Mouse (Mus musculus): ENCODE data around the gene Tppp3.

Tppp3 gene

DNA sequence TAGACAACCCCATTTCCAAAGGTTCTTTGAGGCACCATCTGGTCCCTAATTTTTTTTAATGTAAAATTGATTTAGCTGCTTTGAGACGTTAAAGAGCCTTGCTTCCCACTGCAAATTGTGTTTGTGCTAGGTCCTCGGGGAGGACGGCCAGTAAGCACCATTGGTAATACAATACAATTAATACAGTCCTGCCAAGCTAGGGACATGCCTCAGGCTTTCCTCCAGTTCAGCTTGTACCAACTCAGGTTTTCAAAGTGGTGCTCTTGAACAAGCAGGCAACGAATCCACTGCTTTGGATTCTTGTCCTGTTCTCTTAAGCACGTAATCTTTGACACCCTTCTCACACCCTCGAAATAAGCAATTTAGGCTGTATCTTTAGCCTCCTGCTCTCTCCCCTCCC, 38.3 kb downstream of the Tppp3 start:
- DNase-seq (ENCODE audit: low read depth, low spot score) = no peak

- peak; percentile 72 for DNase-seq (ENCODE audit: low read depth, low spot score)
These were observed 39.4 kb downstream of the Tppp3 start for GRCm38 (mm10) chr8:105431743-105432515.

- DNase-seq (ENCODE audit: low read depth, low spot score) = no peak
These were observed 44.4 kb downstream of the Tppp3 start for GRCm38 (mm10) chr8:105426878-105427277.

DNA sequence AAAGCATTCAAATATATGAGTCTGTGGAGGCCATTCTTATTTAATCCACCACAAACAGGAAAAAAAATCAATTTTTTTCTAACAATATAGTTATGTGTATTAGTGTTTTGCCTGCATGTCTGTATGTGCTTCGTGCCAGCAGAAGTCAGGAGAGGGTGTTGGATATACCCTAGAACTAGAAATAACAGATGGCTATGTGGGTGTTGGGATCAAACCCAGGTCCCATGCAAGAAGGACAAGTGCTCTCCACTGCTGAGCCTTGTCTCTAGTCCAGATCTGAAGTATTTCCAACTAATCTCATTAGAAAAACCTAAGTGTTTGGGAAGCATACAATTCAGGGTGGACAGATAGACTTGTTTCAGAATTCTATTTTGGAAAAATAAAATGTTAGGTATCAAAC, 49.3 kb downstream of the Tppp3 start:
- no peak for DNase-seq (ENCODE audit: low read depth, low spot score)

- no peak for DNase-seq (ENCODE audit: low read depth, low spot score)
These were observed 51.5 kb downstream of the Tppp3 start for GRCm38 (mm10) chr8:105419800-105420199.

GRCm38 (mm10) chr8:105418992-105419391, 52.3 kb downstream of the Tppp3 start:
- peak; percentile 50 for DNase-seq (ENCODE audit: low read depth, low spot score)

Data from ES-CJ7 (cell line).